26 mouse cellular contexts compared by ENCODE assay signal in the genomic region with DNA sequence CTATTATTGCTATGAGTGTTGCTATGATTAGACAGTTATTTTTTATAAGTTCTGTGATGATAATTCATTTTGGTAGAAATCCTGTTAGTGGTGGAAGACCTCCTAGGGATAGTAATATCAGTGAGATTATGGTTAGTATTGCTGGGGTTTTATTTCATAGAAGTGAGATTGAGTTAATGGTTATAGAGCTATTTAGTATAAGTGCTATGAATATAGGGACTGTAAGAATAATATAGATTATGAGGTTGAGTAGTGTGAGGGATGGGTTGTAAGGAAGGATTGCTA. TPM values are rescaled to one million over a fixed set of nuclear protein-coding genes. Genes with fewer than 3 reads are reported as not detected.
"Had no signal": no experiment of that assay in that cellular context is flagged by ENCODE, and none has a peak within 500 bp of the region (broad histone marks: within the 10 kb centered on the region; RNA-seq: fewer than 3 reads in every experiment).

No protein-coding gene starts in this region.

- DNase-seq: gastrocnemius, postnatal 14 days; gastrocnemius, postnatal 36 days; heart, adult 11 months; heart, adult 2 months; heart, postnatal 14 days; heart, postnatal 36 days; kidney, adult 11 months; kidney, adult 2 months; kidney, adult 9 months; kidney, postnatal 14 days; layer of hippocampus, adult 9-11 months; liver; liver, embryonic 13.5 days had no signal

- H3K4me3 ChIP-seq: heart, adult 2 months; heart, embryonic 13.5 days; heart, embryonic 15.5 days; hindbrain, embryonic 13.5 days; hindbrain, embryonic 15.5 days; kidney, embryonic 15.5 days; left cerebral cortex, adult 2 months; limb, embryonic 10.5 days; limb, embryonic 12.5 days; liver, embryonic 13.5 days had no signal

- H3K4me1 ChIP-seq: heart, embryonic 13.5 days; heart, embryonic 15.5 days; hindbrain, embryonic 13.5 days; hindbrain, embryonic 15.5 days; kidney, embryonic 15.5 days; limb, embryonic 10.5 days; limb, embryonic 12.5 days; liver, embryonic 13.5 days had no signal

RNA-seq across cellular contexts. Expression of gene Gad2, which starts 31.9 kb away (rescaled TPM):
- total RNA-seq: gastrocnemius, postnatal 14 days; gastrocnemius, postnatal 36 days; heart, adult 2 months; heart, postnatal 14 days; heart, postnatal 36 days had no signal
- polyA plus RNA-seq: gonadal fat pad, adult 2 months; heart, adult 2 months; intestine, embryonic 14.5 days; intestine, embryonic 16.5 days; kidney, adult 2 months; kidney, postnatal 0 days; liver, embryonic 11.5 days had no signal
